Mouse (Mus musculus): Measurements from ENCODE around the gene Rasgef1a.

DNA sequence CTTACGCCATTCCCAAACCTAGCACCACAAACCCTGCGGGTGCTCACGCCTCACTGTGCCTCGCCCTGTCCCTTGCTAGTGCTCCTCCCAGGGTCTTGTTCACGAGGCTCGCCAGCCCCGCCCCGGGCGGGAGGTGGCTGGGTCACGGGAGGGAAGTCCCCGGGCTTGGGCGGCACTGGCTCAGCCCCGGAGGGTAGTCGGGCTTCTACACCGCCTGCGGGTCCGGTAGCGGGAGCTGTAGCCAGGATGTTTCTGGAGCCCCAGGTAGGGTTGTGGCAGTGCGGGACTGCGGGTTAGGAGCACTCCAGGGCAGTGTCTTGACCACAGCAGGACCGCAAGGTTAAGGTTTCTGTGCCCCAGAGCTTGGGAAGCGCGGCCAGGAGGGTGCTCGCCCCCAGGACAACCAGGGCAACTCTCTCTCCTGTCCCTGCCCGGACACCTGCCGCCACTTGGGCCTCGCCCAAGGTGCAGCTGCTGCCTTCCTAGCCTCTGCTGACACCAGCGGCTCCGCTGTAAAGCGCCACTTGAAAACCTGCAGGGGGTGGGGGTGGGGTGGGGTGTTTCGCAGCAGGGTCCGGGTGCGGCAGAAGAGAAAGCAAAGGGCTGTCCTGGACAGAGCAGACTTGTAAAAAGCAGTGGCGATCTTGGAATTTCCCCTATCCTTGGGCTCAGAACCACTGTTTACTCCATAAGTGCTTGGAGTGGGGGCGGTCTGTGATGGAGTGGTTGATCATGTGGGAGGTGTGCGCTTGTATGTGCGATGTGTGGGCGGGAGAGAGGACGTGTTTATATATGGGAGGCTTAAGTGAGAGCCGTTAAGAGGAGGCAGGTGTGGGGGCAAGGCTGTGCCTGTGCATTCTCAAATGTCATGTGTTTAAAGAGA, 55.2 kb downstream of the Rasgef1a start:
- TF ChIP-seq GATA1 (IDR thresholded peaks at IDR 0.05; ENCODE audit: borderline replicate concordance, low read length) (no peak), FLI1 (IDR thresholded peaks at IDR 0.05; ENCODE audit: low read length) (no peak)
